Comparison of ENCODE assay signal across 22 mouse cellular contexts in the genomic region with DNA sequence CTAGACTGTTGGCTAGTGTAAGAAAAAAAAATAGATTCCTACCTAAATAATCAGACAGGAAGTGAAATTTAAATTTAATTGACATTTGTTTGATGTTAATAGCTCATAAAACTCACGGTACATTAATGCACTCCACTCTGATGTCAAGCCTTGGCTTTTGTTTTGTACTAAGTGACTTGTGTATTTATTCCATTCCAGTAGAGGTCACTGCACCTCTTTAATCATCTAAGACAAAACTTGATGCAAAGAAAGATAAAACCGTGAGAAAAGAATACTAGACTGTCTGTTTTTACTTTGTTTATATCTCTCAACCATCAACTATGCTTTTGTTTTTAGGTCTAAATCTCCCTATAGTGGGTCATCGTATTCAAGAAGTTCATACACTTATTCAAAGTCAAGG. TPM values are rescaled to one million over a fixed set of nuclear protein-coding genes. Genes with fewer than 3 reads are reported as not detected.
DNase-seq lines count a peak whose midpoint lies in the region; ATAC-seq and TF ChIP-seq lines count a peak whose summit lies in the region.
"Had no signal": no experiment of that assay in that cellular context is flagged by ENCODE, and none has a peak within 500 bp of the region (broad histone marks: within the 10 kb centered on the region; RNA-seq: fewer than 3 reads in every experiment).

No protein-coding gene starts in this region.

- DNase-seq in gastrocnemius, adult 2 months, result no peak
- DNase-seq in gastrocnemius, adult 8-10 months (ENCODE audit: low spot score in 2 of 2), result no peak
- DNase-seq in kidney, postnatal 0 days (ENCODE audit: low spot score), result peak; percentile 24
- DNase-seq in kidney, postnatal 10 days, result no peak
- DNase-seq in lung, embryonic 14.5 days, result no peak
- no peak for DNase-seq in lung, adult 18-20 months
- DNase-seq in brain, embryonic 14.5 days (ENCODE audit: low read depth), result peak; percentile 17
- DNase-seq: adrenal gland, adult 8-10 months; adrenal gland, postnatal 25 days; cerebellum, adult 18-20 months; cerebellum, adult 9-10 months; cerebellum, postnatal 14 days; gastrocnemius, postnatal 25 days; heart, adult 18-20 months had no signal

- no peak for ATAC-seq in kidney, postnatal 0 days (replicated peaks; ENCODE audit: low FRiP score, low read depth)
- no peak for ATAC-seq in lung, embryonic 14.5 days (ENCODE audit: insufficient read depth)
- ATAC-seq in monocyte, adult 5-6 weeks (replicated peaks; ENCODE audit: insufficient number of reproducible peaks, low FRiP score, low TSS enrichment, poor library complexity, severe bottlenecking), result no peak
- ATAC-seq: activated CD4-positive, CD25-positive, alpha-beta regulatory T cell, adult 4 months; forebrain, embryonic 13.5 days; forebrain, embryonic 16.5 days; hindbrain, embryonic 16.5 days had no signal

- no peak overlapping the region for H3K4me2 ChIP-seq in kidney, postnatal 0 days (ENCODE audit: low read length)
- no peak overlapping the region for H3K4me2 ChIP-seq in lung, embryonic 14.5 days
- H3K4me2 ChIP-seq: forebrain, embryonic 13.5 days; heart, embryonic 11.5 days; hindbrain, embryonic 12.5 days had no signal

- H3K27ac ChIP-seq in gastrocnemius, adult 2 months, result no peak overlapping the region
- no peak overlapping the region for H3K27ac ChIP-seq in kidney, postnatal 0 days
- no peak overlapping the region for H3K27ac ChIP-seq in lung, embryonic 14.5 days (ENCODE audit: low read depth)
- H3K27ac ChIP-seq: forebrain, embryonic 10.5 days; forebrain, embryonic 13.5 days; hindbrain, embryonic 12.5 days had no signal

- H3K4me3 ChIP-seq in gastrocnemius, adult 2 months, result no peak overlapping the region
- H3K4me3 ChIP-seq in kidney, postnatal 0 days (replicated peaks; ENCODE audit: low read depth, low read length), result no peak overlapping the region
- H3K4me3 ChIP-seq in lung, embryonic 14.5 days (ENCODE audit: low read depth, low read length), result no peak overlapping the region
- H3K4me3 ChIP-seq: forebrain, embryonic 10.5 days; forebrain, embryonic 13.5 days; hindbrain, embryonic 12.5 days had no signal

- H3K27me3 ChIP-seq in kidney, postnatal 0 days (ENCODE audit: insufficient read depth, low read length), result no peaks in the 10 kb centered on the region
- no peaks in the 10 kb centered on the region for H3K27me3 ChIP-seq in lung, embryonic 14.5 days (ENCODE audit: insufficient read depth, low read length)
- H3K27me3 ChIP-seq: forebrain, embryonic 13.5 days; hindbrain, embryonic 12.5 days had no signal

- H3K4me1 ChIP-seq in kidney, postnatal 0 days (replicated peaks; ENCODE audit: insufficient read depth, low read length), result no peaks in the 10 kb centered on the region
- H3K4me1 ChIP-seq in lung, embryonic 14.5 days (ENCODE audit: insufficient read depth), result no peaks in the 10 kb centered on the region
- H3K4me1 ChIP-seq: forebrain, embryonic 10.5 days; forebrain, embryonic 13.5 days; hindbrain, embryonic 12.5 days had no signal

- TF ChIP-seq POLR2A in brain, embryonic 14.5 days (IDR thresholded peaks at IDR 0.05; ENCODE audit: borderline replicate concordance, extremely low read depth, insufficient read depth, insufficient read length, poor library complexity, severe bottlenecking), result no peak

- TF ChIP-seq CTCF in gastrocnemius, adult 2 months (IDR thresholded peaks at IDR 0.05), result peak; percentile 5; the same call in 1 of the 2 replicates
- peak; percentile 32; the same call in 1 of the 2 replicates for TF ChIP-seq CTCF in kidney, postnatal 0 days (IDR thresholded peaks at IDR 0.05; ENCODE audit: low read depth)
- TF ChIP-seq CTCF in lung, embryonic 14.5 days (IDR thresholded peaks at IDR 0.05; ENCODE audit: low read depth), result peak; percentile 6; the same call in 1 of the 2 replicates
- no peak for TF ChIP-seq CTCF in brain, embryonic 14.5 days (IDR thresholded peaks at IDR 0.05; ENCODE audit: borderline replicate concordance, extremely low read depth, insufficient read depth, insufficient read length)

- no peaks in the 10 kb centered on the region for H3K9me3 ChIP-seq in kidney, postnatal 0 days (replicated peaks; ENCODE audit: low read length)
- no peaks in the 10 kb centered on the region for H3K9me3 ChIP-seq in lung, embryonic 14.5 days (ENCODE audit: low read depth, low read length)
- H3K9me3 ChIP-seq: forebrain, embryonic 10.5 days; forebrain, embryonic 13.5 days; hindbrain, embryonic 12.5 days had no signal

- WGBS in kidney, postnatal 0 days, result 56% methylated on average over 3 of the region's 3 CpGs
- WGBS in lung, embryonic 14.5 days, result 69% methylated on average over 3 of the region's 3 CpGs

- intact Hi-C loops in gastrocnemius, adult 2 months (cut with DNase I), result loop anchor here (10.0 kb wide), 1 partner anchor 187 kb away; no protein-coding TSS in a partner anchor

- H3K9ac ChIP-seq in kidney, postnatal 0 days (ENCODE audit: low read depth, low read length), result no peak overlapping the region
- H3K9ac ChIP-seq in lung, embryonic 14.5 days, result no peak overlapping the region
- H3K9ac ChIP-seq: forebrain, embryonic 13.5 days; hindbrain, embryonic 12.5 days had no signal

- peaks cover 61% of the 10 kb centered on the region for H3K36me3 ChIP-seq in kidney, postnatal 0 days (ENCODE audit: insufficient read depth, low read length)
- H3K36me3 ChIP-seq in lung, embryonic 14.5 days (ENCODE audit: insufficient read depth), result peaks cover 94% of the 10 kb centered on the region

RNA-seq across cellular contexts. Expression of gene Rbbp6, which starts 32.7 kb away (rescaled TPM):
- 10 to 100 TPM; 25.7 to 30.5 TPM for total RNA-seq in gastrocnemius, adult 2 months (2021)
- 10 to 100 TPM; 19.9 to 30.5 (median 22.2) TPM for total RNA-seq in gastrocnemius, adult 8-10 months (2022)
- 24.4 and 25.6 TPM in 2 replicates for polyA plus RNA-seq in kidney, postnatal 0 days (2015; fragmentation: Nextera tagmentation; extraction: Ambion mirVana)
- 33.2 and 34.0 TPM in 2 replicates for polyA plus RNA-seq in lung, embryonic 14.5 days (2014; fragmentation: Nextera tagmentation; extraction: Ambion mirVana)
- 50.5 and 64.2 TPM in 2 replicates for polyA plus RNA-seq in brain, embryonic 14.5 days (2012; rRNA removed)
- 62.3 to 104 TPM (median 75.5 TPM) in 3 replicates for total RNA-seq in monocyte, adult 5-6 weeks (2017)

Comparison
In these comparisons a context has a peak if more than half of its experiments do, and no peak if none do; other contexts are left out.
1. DNase-seq: peak in kidney, postnatal 0 days (single experiment) and brain, embryonic 14.5 days (single experiment); none in gastrocnemius, adult 2 months (single experiment), gastrocnemius, adult 8-10 months (0 of 2), kidney, postnatal 10 days (single experiment), lung, embryonic 14.5 days (single experiment) and lung, adult 18-20 months (0 of 2).